Mouse (Mus musculus) stomach, embryonic 16.5 days (tissue): Measurements from ENCODE around the gene Lrrc23. TPM values are rescaled to one million over a fixed set of nuclear protein-coding genes. Genes with fewer than 3 reads are reported as not detected.
"Not testable (repeated sequence)": the region's sequence is repeated elsewhere in the genome, so short reads cannot be mapped to it uniquely, and the experiment has no call there.

Experiments
- ATAC-seq: fragments of 200-750 bp; cut with Nextera tagmentation; 2 replicates; pipeline ENCODE4 v1.8.0; 2017; ENCODE audit warnings: moderate number of reproducible peaks, moderate TSS enrichment; ENCODE audit not compliant: insufficient read depth, low FRiP score
- H3K27ac ChIP-seq: fragments of 300-500 bp; sonication (generic); 2 replicates; pipeline ENCODE4 v1.5.1; 2014; ENCODE audit warnings: low read length
- H3K27me3 ChIP-seq: fragments of 300-500 bp; sonication (generic); 2 replicates; pipeline ENCODE4 v1.6.1; 2014; ENCODE audit warnings: low read length, control low read depth, mixed read lengths; ENCODE audit not compliant: control insufficient read depth, insufficient read depth
- H3K36me3 ChIP-seq: fragments of 300-500 bp; sonication (generic); 2 replicates; pipeline ENCODE4 v1.6.1; 2014; ENCODE audit warnings: low read length; ENCODE audit not compliant: control insufficient read depth, insufficient read depth
- H3K4me1 ChIP-seq: fragments of 300-500 bp; sonication (generic); 2 replicates; pipeline ENCODE4 v1.6.1; 2014; ENCODE audit warnings: low read length, control low read depth, mixed read lengths; ENCODE audit not compliant: control insufficient read depth, insufficient read depth
- H3K4me2 ChIP-seq: fragments of 300-500 bp; sonication (generic); 2 replicates; pipeline ENCODE4 v1.6.1; 2014; ENCODE audit warnings: low read depth, low read length, mixed read lengths
- H3K4me3 ChIP-seq: fragments of 300-500 bp; sonication (generic); replicated peaks from 2 replicates; pipeline ENCODE4 v1.5.1; 2014; ENCODE audit warnings: mild to moderate bottlenecking, low read length
- H3K9ac ChIP-seq: fragments of 300-500 bp; sonication (generic); 2 replicates; pipeline ENCODE4 v1.6.1; 2014; ENCODE audit warnings: low read length
- H3K9me3 ChIP-seq: fragments of 300-500 bp; sonication (generic); replicated peaks from 2 replicates; pipeline ENCODE4 v1.6.1; 2016; ENCODE audit warnings: low read length, control low read depth; ENCODE audit not compliant: control insufficient read depth
- WGBS: fragments of 180-500 bp; shearing (Covaris S2); extraction: QIAGEN DNeasy Blood & Tissue Kit; methylation state at CpG from one replicate; pipeline ENCODE4 v1.1.7; 2014; 5-methylcytosine and 5-hydroxymethylcytosine counted together
- polyA plus RNA-seq: library from polyadenylated mRNA; unstranded; fragments of >200 nt; fragmentation: Nextera tagmentation; extraction: Ambion mirVana; gene quantifications from 2 replicates; pipeline ENCODE4 v1.2.1, GENCODE M21; 2015

Lrrc23 gene
- polyA plus RNA-seq, 1 experiment from 2014 or later: 0.53 TPM

GRCm38 (mm10) chr6:124809052-124809774 is 29.7 kb upstream of the Lrrc23 start:
- under 1% methylated on average over 35 of the region's 35 CpGs for WGBS
- Histone ChIP-seq H3K9me3 (no peaks in the 10 kb centered on the region), H3K4me2 (peak overlapping the region; percentile 93), H3K27me3 (no peaks in the 10 kb centered on the region), H3K9ac (peak overlapping the region; percentile 81), H3K4me3 (peak overlapping the region; percentile 66), H3K36me3 (0 out of 2 replicates have a peak, but pooled peaks cover 7% of the 10 kb centered on the region), H3K4me1 (peaks cover 34% of the 10 kb centered on the region), H3K27ac (peak overlapping the region; percentile 96)
- peak; percentile 14; the same call in 1 of the 2 replicates for ATAC-seq

GRCm38 (mm10) chr6:124808358-124809012 is 29.0 kb upstream of the Lrrc23 start, which contains the start of gene Spsb2:
Gene Spsb2, plus strand, starts transcription at chr6:124808661.
- H3K4me3 ChIP-seq: peak within 1 kb of the TSS; percentile 66
- peak within 1 kb of the TSS; percentile 93 for H3K4me2 ChIP-seq
- 2% methylated on average over 29 of the region's 29 CpGs for WGBS
- ATAC-seq: peak; percentile 65
- peaks cover 33% of the 10 kb centered on the region for H3K4me1 ChIP-seq
- 0 out of 2 replicates have a peak, but pooled peaks cover 7% of the 10 kb centered on the region for H3K36me3 ChIP-seq
- H3K9ac ChIP-seq: peak within 1 kb of the TSS; percentile 81
- H3K27me3 ChIP-seq: no peaks in the 10 kb centered on the region
- no peaks in the 10 kb centered on the region for H3K9me3 ChIP-seq
- peak within 1 kb of the TSS; percentile 96 for H3K27ac ChIP-seq

- Histone ChIP-seq H3K4me3 (peak overlapping the region; percentile 66), H3K9me3 (no peaks in the 10 kb centered on the region), H3K4me1 (peaks cover 32% of the 10 kb centered on the region), H3K9ac (peak overlapping the region; percentile 81), H3K36me3 (0 out of 2 replicates have a peak, but pooled peaks cover 7% of the 10 kb centered on the region), H3K27me3 (no peaks in the 10 kb centered on the region), H3K27ac (peak overlapping the region; percentile 96), H3K4me2 (peak overlapping the region; percentile 93)
- 64% methylated on average over 6 of the region's 6 CpGs for WGBS
- no peak for ATAC-seq
Observed at GRCm38 (mm10) chr6:124807986-124808357, 28.4 kb upstream of the Lrrc23 start.

- ATAC-seq: no peak
- Histone ChIP-seq H3K9ac (no peak overlapping the region; the same call in 1 of the 2 replicates), H3K27ac (no peak overlapping the region; the same call in 1 of the 2 replicates), H3K4me1 (peaks cover 26% of the 10 kb centered on the region), H3K27me3 (no peaks in the 10 kb centered on the region), H3K4me3 (no peak overlapping the region), H3K4me2 (no peak overlapping the region), H3K9me3 (no peaks in the 10 kb centered on the region), H3K36me3 (0 out of 2 replicates have a peak, but pooled peaks cover 7% of the 10 kb centered on the region)
- WGBS: 83% methylated on average over 4 of the region's 4 CpGs
Observed at GRCm38 (mm10) chr6:124807366-124807765, 27.8 kb upstream of the Lrrc23 start.

- no peak for ATAC-seq
- 76% methylated on average over 7 of the region's 7 CpGs for WGBS
- Histone ChIP-seq H3K9me3 (no peaks in the 10 kb centered on the region), H3K4me3 (peak overlapping the region; percentile 56; the same call in 1 of the 2 replicates), H3K4me2 (peak overlapping the region; percentile 77), H3K4me1 (peaks cover 21% of the 10 kb centered on the region), H3K9ac (peak overlapping the region; percentile 52; the same call in 1 of the 2 replicates), H3K36me3 (0 out of 2 replicates have a peak, but pooled peaks cover 1% of the 10 kb centered on the region), H3K27ac (peak overlapping the region; percentile 98), H3K27me3 (no peaks in the 10 kb centered on the region)
Observed at GRCm38 (mm10) chr6:124806446-124807140, 27.1 kb upstream of the Lrrc23 start.

GRCm38 (mm10) chr6:124805341-124806321 is 26.1 kb upstream of the Lrrc23 start:
- peak overlapping the region; percentile 72 for H3K9ac ChIP-seq
- ATAC-seq: peak; percentile 85
- H3K4me1 ChIP-seq: peaks cover 21% of the 10 kb centered on the region
- H3K27me3 ChIP-seq: no peaks in the 10 kb centered on the region
- peak overlapping the region; percentile 56 for H3K4me3 ChIP-seq
- no peaks in the 10 kb centered on the region for H3K9me3 ChIP-seq
- 1% methylated on average over 34 of the region's 34 CpGs for WGBS
- peak overlapping the region; percentile 77 for H3K4me2 ChIP-seq
- no peaks in the 10 kb centered on the region for H3K36me3 ChIP-seq
- H3K27ac ChIP-seq: peak overlapping the region; percentile 98

- H3K9ac ChIP-seq: no peak overlapping the region
- no peak overlapping the region for H3K4me2 ChIP-seq
- no peak overlapping the region for H3K4me3 ChIP-seq
- H3K36me3 ChIP-seq: no peaks in the 10 kb centered on the region
- no peaks in the 10 kb centered on the region for H3K9me3 ChIP-seq
- peaks cover 12% of the 10 kb centered on the region for H3K4me1 ChIP-seq
- no peak for ATAC-seq
- H3K27ac ChIP-seq: no peak overlapping the region
- 82% methylated on average over 3 of the region's 3 CpGs for WGBS
- no peaks in the 10 kb centered on the region for H3K27me3 ChIP-seq
Observed at GRCm38 (mm10) chr6:124804341-124804740, 24.8 kb upstream of the Lrrc23 start.

- not testable (repeated sequence) for H3K4me3 ChIP-seq, H3K27ac ChIP-seq, H3K36me3 ChIP-seq, H3K9ac ChIP-seq, ATAC-seq, H3K4me2 ChIP-seq, H3K27me3 ChIP-seq, H3K9me3 ChIP-seq
- H3K4me1 ChIP-seq: peaks cover 12% of the 10 kb centered on the region
- WGBS: 92% methylated on average over 4 of the region's 4 CpGs
Observed at GRCm38 (mm10) chr6:124803691-124804090, 24.2 kb upstream of the Lrrc23 start.
